Mouse (Mus musculus) intestine, embryonic 15.5 days (tissue): ENCODE data around the gene Krtap8-1. TPM values are rescaled to one million over a fixed set of nuclear protein-coding genes. Genes with fewer than 3 reads are reported as not detected.

Source experiments
- ATAC-seq: fragments of 200-750 bp; cut with Nextera tagmentation; 2 replicates; pipeline ENCODE4 v1.8.0; 2017; ENCODE audit warnings: moderate TSS enrichment, moderate library complexity
- H3K27ac ChIP-seq: fragments of 300-500 bp; sonication (generic); 2 replicates; pipeline ENCODE4 v1.5.1; 2015; ENCODE audit warnings: mild to moderate bottlenecking, inconsistent platforms
- H3K27me3 ChIP-seq: fragments of 300-500 bp; sonication (generic); replicated peaks from 2 replicates; pipeline ENCODE4 v1.6.1; 2015; ENCODE audit warnings: inconsistent platforms
- H3K36me3 ChIP-seq: fragments of 300-500 bp; sonication (generic); 2 replicates; pipeline ENCODE4 v1.6.1; 2015; ENCODE audit warnings: inconsistent platforms
- H3K4me1 ChIP-seq: fragments of 300-500 bp; sonication (generic); replicated peaks from 2 replicates; pipeline ENCODE4 v1.6.1; 2015; ENCODE audit warnings: inconsistent platforms
- H3K4me2 ChIP-seq: fragments of 300-500 bp; sonication (generic); replicated peaks from 2 replicates; pipeline ENCODE4 v1.6.1; 2015; ENCODE audit warnings: mild to moderate bottlenecking, inconsistent platforms
- H3K4me3 ChIP-seq: fragments of 300-500 bp; sonication (generic); replicated peaks from 2 replicates; pipeline ENCODE4 v1.5.1; 2015; ENCODE audit warnings: inconsistent platforms
- H3K9ac ChIP-seq: fragments of 300-500 bp; sonication (generic); 2 replicates; pipeline ENCODE4 v1.6.1; 2015; ENCODE audit warnings: inconsistent platforms
- H3K9me3 ChIP-seq: fragments of 300-500 bp; sonication (generic); 2 replicates; pipeline ENCODE4 v1.6.1; 2016; ENCODE audit warnings: inconsistent platforms
- WGBS: fragments of 180-500 bp; shearing (Covaris S2); methylation state at CpG from one replicate; pipeline ENCODE4 v1.1.7; 2015; 5-methylcytosine and 5-hydroxymethylcytosine counted together
- polyA plus RNA-seq: library from polyadenylated mRNA; unstranded; fragments of >200 nt; fragmentation: Nextera tagmentation; extraction: Ambion mirVana; gene quantifications from 2 replicates; pipeline ENCODE4 v1.2.1, GENCODE M21; 2015

The Krtap8-1 gene
- polyA plus RNA-seq, result not detected in 2 replicates

- no peak for ATAC-seq
- Histone ChIP-seq H3K27me3 (no peaks in the 10 kb centered on the region), H3K4me1 (no peaks in the 10 kb centered on the region), H3K4me2 (no peak within 1 kb of the TSS), H3K4me3 (no peak within 1 kb of the TSS), H3K9ac (no peak within 1 kb of the TSS), H3K27ac (no peak within 1 kb of the TSS), H3K36me3 (no peaks in the 10 kb centered on the region), H3K9me3 (no peaks in the 10 kb centered on the region)
- 82% methylated on average over 7 of the region's 7 CpGs for WGBS
Observed at GRCm38 (mm10) chr16:89487852-89488251, at the start of gene Krtap8-1. Krtap8-1 (minus strand) TSS chr16:89487952.

- no peak overlapping the region for H3K4me2 ChIP-seq
- no peak overlapping the region for H3K4me3 ChIP-seq
- H3K9ac ChIP-seq, result no peak overlapping the region
- H3K27ac ChIP-seq, result no peak overlapping the region
- WGBS, result 93% methylated on average over 6 of the region's 6 CpGs
- no peak for ATAC-seq
- no peaks in the 10 kb centered on the region for H3K4me1 ChIP-seq
- no peaks in the 10 kb centered on the region for H3K9me3 ChIP-seq
- no peaks in the 10 kb centered on the region for H3K36me3 ChIP-seq
- H3K27me3 ChIP-seq, result no peaks in the 10 kb centered on the region
Observed at GRCm38 (mm10) chr16:89537349-89537748, 49.6 kb upstream of the Krtap8-1 start.

- Histone ChIP-seq H3K4me3 (no peak overlapping the region), H3K36me3 (no peaks in the 10 kb centered on the region)
- no peak for ATAC-seq
Observed at GRCm38 (mm10) chr16:89530547-89530946, 42.8 kb upstream of the Krtap8-1 start.

GRCm38 (mm10) chr16:89529846-89530245 lies 42.1 kb upstream of the Krtap8-1 start:
- Histone ChIP-seq H3K4me1 (no peaks in the 10 kb centered on the region), H3K9me3 (no peaks in the 10 kb centered on the region), H3K4me3 (no peak overlapping the region), H3K27ac (no peak overlapping the region), H3K27me3 (no peaks in the 10 kb centered on the region), H3K9ac (no peak overlapping the region), H3K36me3 (no peaks in the 10 kb centered on the region), H3K4me2 (no peak overlapping the region)
- ATAC-seq, result no peak
- WGBS, result 37% methylated on average over 7 of the region's 7 CpGs

More at GRCm38 (mm10) chr16:89530547-89530946, 42.8 kb upstream of the Krtap8-1 start:
- H3K9me3 ChIP-seq, result no peaks in the 10 kb centered on the region
- no peak overlapping the region for H3K9ac ChIP-seq
- H3K4me1 ChIP-seq, result no peaks in the 10 kb centered on the region
- no peak overlapping the region for H3K27ac ChIP-seq
- WGBS, result 39% methylated on average over 7 of the region's 7 CpGs
- no peaks in the 10 kb centered on the region for H3K27me3 ChIP-seq
- H3K4me2 ChIP-seq, result no peak overlapping the region

GRCm38 (mm10) chr16:89528380-89528779 lies 40.6 kb upstream of the Krtap8-1 start:
- H3K9me3 ChIP-seq, result no peaks in the 10 kb centered on the region
- H3K4me3 ChIP-seq, result no peak overlapping the region
- no peak overlapping the region for H3K27ac ChIP-seq
- no peaks in the 10 kb centered on the region for H3K4me1 ChIP-seq
- H3K9ac ChIP-seq, result no peak overlapping the region
- no peaks in the 10 kb centered on the region for H3K36me3 ChIP-seq
- WGBS, result 87% methylated on average over 3 of the region's 3 CpGs
- H3K27me3 ChIP-seq, result no peaks in the 10 kb centered on the region
- no peak overlapping the region for H3K4me2 ChIP-seq
- no peak for ATAC-seq

GRCm38 (mm10) chr16:89520996-89521395 lies 33.2 kb upstream of the Krtap8-1 start:
- Histone ChIP-seq H3K36me3 (no peaks in the 10 kb centered on the region), H3K4me3 (no peak overlapping the region), H3K4me1 (no peaks in the 10 kb centered on the region), H3K4me2 (no peak overlapping the region), H3K9me3 (no peaks in the 10 kb centered on the region), H3K27me3 (no peaks in the 10 kb centered on the region), H3K9ac (no peak overlapping the region), H3K27ac (no peak overlapping the region)
- 90% methylated on average over 4 of the region's 4 CpGs for WGBS
- no peak for ATAC-seq

GRCm38 (mm10) chr16:89520555-89520954 lies 32.8 kb upstream of the Krtap8-1 start:
- H3K9me3 ChIP-seq, result no peaks in the 10 kb centered on the region
- no peak for ATAC-seq
- H3K36me3 ChIP-seq, result no peaks in the 10 kb centered on the region
- H3K4me1 ChIP-seq, result no peaks in the 10 kb centered on the region
- no peak overlapping the region for H3K9ac ChIP-seq
- WGBS, result 91% methylated on average over 2 of the region's 2 CpGs
- H3K4me3 ChIP-seq, result no peak overlapping the region
- H3K27ac ChIP-seq, result no peak overlapping the region
- no peak overlapping the region for H3K4me2 ChIP-seq
- H3K27me3 ChIP-seq, result no peaks in the 10 kb centered on the region

- 82% methylated on average over 6 of the region's 6 CpGs for WGBS
Observed at GRCm38 (mm10) chr16:89520091-89520490, 32.3 kb upstream of the Krtap8-1 start.

GRCm38 (mm10) chr16:89517635-89518034 lies 29.9 kb upstream of the Krtap8-1 start:
- Histone ChIP-seq H3K36me3 (no peaks in the 10 kb centered on the region), H3K27me3 (no peaks in the 10 kb centered on the region), H3K27ac (no peak overlapping the region), H3K4me3 (no peak overlapping the region), H3K9me3 (no peaks in the 10 kb centered on the region), H3K9ac (no peak overlapping the region), H3K4me2 (no peak overlapping the region), H3K4me1 (no peaks in the 10 kb centered on the region)
- ATAC-seq, result 0 out of 2 replicates have a peak, but pooled peaks have one; percentile 47
- WGBS, result 62% methylated on average over 9 of the region's 9 CpGs

More at GRCm38 (mm10) chr16:89520091-89520490, 32.3 kb upstream of the Krtap8-1 start:
- H3K9me3 ChIP-seq, result no peaks in the 10 kb centered on the region
- no peak overlapping the region for H3K9ac ChIP-seq
- H3K27me3 ChIP-seq, result no peaks in the 10 kb centered on the region
- no peak overlapping the region for H3K27ac ChIP-seq
- no peak for ATAC-seq
- H3K4me2 ChIP-seq, result no peak overlapping the region
- no peak overlapping the region for H3K4me3 ChIP-seq
- no peaks in the 10 kb centered on the region for H3K4me1 ChIP-seq
- no peaks in the 10 kb centered on the region for H3K36me3 ChIP-seq

GRCm38 (mm10) chr16:89513431-89513830 lies 25.7 kb upstream of the Krtap8-1 start:
- ATAC-seq, result no peak
- Histone ChIP-seq H3K4me2 (no peak overlapping the region), H3K9ac (no peak overlapping the region), H3K27ac (no peak overlapping the region), H3K4me3 (no peak overlapping the region), H3K36me3 (no peaks in the 10 kb centered on the region), H3K9me3 (no peaks in the 10 kb centered on the region), H3K4me1 (no peaks in the 10 kb centered on the region), H3K27me3 (no peaks in the 10 kb centered on the region)
- WGBS, result 83% methylated on average over 7 of the region's 7 CpGs

GRCm38 (mm10) chr16:89508223-89508622 lies 20.5 kb upstream of the Krtap8-1 start, which contains the start of gene Krtap7-1:
Krtap7-1 (minus strand) TSS chr16:89508323.
- 80% methylated on average over 4 of the region's 4 CpGs for WGBS
- Histone ChIP-seq H3K9ac (no peak within 1 kb of the TSS), H3K4me3 (no peak within 1 kb of the TSS), H3K27ac (no peak within 1 kb of the TSS), H3K4me2 (no peak within 1 kb of the TSS), H3K36me3 (no peaks in the 10 kb centered on the region), H3K9me3 (no peaks in the 10 kb centered on the region), H3K27me3 (no peaks in the 10 kb centered on the region), H3K4me1 (no peaks in the 10 kb centered on the region)
- ATAC-seq, result no peak

GRCm38 (mm10) chr16:89503571-89503970 lies 15.8 kb upstream of the Krtap8-1 start:
- 70% methylated on average over 2 of the region's 2 CpGs for WGBS
- no peak for ATAC-seq
- H3K4me1 ChIP-seq, result no peaks in the 10 kb centered on the region

GRCm38 (mm10) chr16:89501870-89502269 lies 14.1 kb upstream of the Krtap8-1 start:
- 56% methylated on average over 5 of the region's 5 CpGs for WGBS
- no peak overlapping the region for H3K4me2 ChIP-seq
- H3K9me3 ChIP-seq, result no peaks in the 10 kb centered on the region
- no peak overlapping the region for H3K9ac ChIP-seq
- no peak overlapping the region for H3K4me3 ChIP-seq
- peak; percentile 53; the same call in 1 of the 2 replicates for ATAC-seq
- no peak overlapping the region for H3K27ac ChIP-seq
- H3K27me3 ChIP-seq, result no peaks in the 10 kb centered on the region
- no peaks in the 10 kb centered on the region for H3K36me3 ChIP-seq
- H3K4me1 ChIP-seq, result no peaks in the 10 kb centered on the region

More at GRCm38 (mm10) chr16:89503571-89503970, 15.8 kb upstream of the Krtap8-1 start:
- Histone ChIP-seq H3K9me3 (no peaks in the 10 kb centered on the region), H3K27me3 (no peaks in the 10 kb centered on the region), H3K4me2 (no peak overlapping the region), H3K4me3 (no peak overlapping the region), H3K36me3 (no peaks in the 10 kb centered on the region), H3K9ac (no peak overlapping the region), H3K27ac (no peak overlapping the region)
